Mouse (Mus musculus) CH12.LX (cell line): ENCODE measurements at regions not wholly inside any gene's neighbourhood (a gene's known extent, or its start where the extent isn't known, plus 50 kb on each side); places are given as distances from the start of the nearest gene placed in this dataset.

Experiments
- CTCF ChIP-seq, 2 experiments: IDR thresholded peaks in 1 of 2; conservative IDR thresholded peaks in 1 of 2; 2 replicates each; pipeline ENCODE4 v1.5.1; 2011 to 2012; ENCODE audit warnings: low read depth in 2 of 2, low read length in 2 of 2, improper control_type of control experiment in 1 of 2, inconsistent platforms in 1 of 2, mild to moderate bottlenecking in 1 of 2, moderate library complexity in 1 of 2
- EP300 ChIP-seq: IDR thresholded peaks from 2 replicates; pipeline ENCODE4 v1.6.1; 2011; ENCODE audit warnings: low read length, improper control_type of control experiment
- IRF4 ChIP-seq: IDR thresholded peaks from 2 replicates; pipeline ENCODE4 v1.6.1; 2014; ENCODE audit warnings: low read depth, mild to moderate bottlenecking, inconsistent platforms, low read length, improper control_type of control experiment
- KAT2A ChIP-seq: IDR thresholded peaks from 2 replicates; pipeline ENCODE4 v1.6.1; 2012; ENCODE audit warnings: low read length, improper control_type of control experiment, inconsistent platforms; ENCODE audit not compliant: insufficient replicate concordance
- MAZ ChIP-seq: IDR thresholded peaks from 2 replicates; pipeline ENCODE4 v1.6.1; 2012; ENCODE audit warnings: low read depth, mild to moderate bottlenecking, inconsistent platforms, low read length, improper control_type of control experiment, moderate library complexity
- MEF2A ChIP-seq: IDR thresholded peaks from 2 replicates; pipeline ENCODE4 v1.6.1; 2014; ENCODE audit warnings: low read depth, mild to moderate bottlenecking, inconsistent platforms, low read length, improper control_type of control experiment, borderline replicate concordance
- PAX5 ChIP-seq: IDR thresholded peaks from 2 replicates; pipeline ENCODE4 v1.6.1; 2012; ENCODE audit warnings: low read length, inconsistent platforms, mixed read lengths
- USF1 ChIP-seq: IDR thresholded peaks from 2 replicates; pipeline ENCODE4 v1.6.1; 2014; ENCODE audit warnings: low read depth, mild to moderate bottlenecking, inconsistent platforms, low read length, improper control_type of control experiment
- ZMIZ1 ChIP-seq: IDR thresholded peaks from 2 replicates; pipeline ENCODE4 v1.6.1; 2012; ENCODE audit warnings: low read depth, mild to moderate bottlenecking, inconsistent platforms, low read length, improper control_type of control experiment

GRCm38 (mm10) chr14:99449112-99449511 lies 150.6 kb downstream of the Klf5 start:
- TF ChIP-seq CTCF (conservative IDR thresholded peaks at IDR 0.05 in 1 of 2, IDR thresholded peaks at IDR 0.05 in 1 of 2; ENCODE audit: low read depth in 2 of 2, low read length in 2 of 2) (no peak), USF1 (no peak), MEF2A (no peak), KAT2A (no peak), IRF4 (no peak), EP300 (no peak), MAZ (no peak), ZMIZ1 (no peak), PAX5 (no peak)
